Mouse (Mus musculus) limb, embryonic 13.5 days (tissue): ENCODE data around the gene Rcor1. TPM values are rescaled to one million over a fixed set of nuclear protein-coding genes. Genes with fewer than 3 reads are reported as not detected.

Experiments used
- ATAC-seq: fragments of 200-750 bp; cut with Nextera tagmentation; 2 replicates; pipeline ENCODE4 v1.8.0; 2017; ENCODE audit warnings: low read depth, moderate number of reproducible peaks, moderate TSS enrichment; ENCODE audit not compliant: low FRiP score
- H3K27ac ChIP-seq: fragments of 300-500 bp; sonication (generic); 2 replicates; pipeline ENCODE4 v1.5.1; 2015; ENCODE audit warnings: inconsistent platforms, mild to moderate bottlenecking, moderate library complexity
- H3K27me3 ChIP-seq: fragments of 300-500 bp; sonication (generic); 2 replicates; pipeline ENCODE4 v1.6.1; 2015; ENCODE audit warnings: mild to moderate bottlenecking, inconsistent platforms
- H3K36me3 ChIP-seq: fragments of 300-500 bp; sonication (generic); 2 replicates; pipeline ENCODE4 v1.6.1; 2015; ENCODE audit warnings: inconsistent platforms, mild to moderate bottlenecking, moderate library complexity
- H3K4me1 ChIP-seq: fragments of 300-500 bp; sonication (generic); 2 replicates; pipeline ENCODE4 v1.6.1; 2015; ENCODE audit warnings: inconsistent platforms
- H3K4me2 ChIP-seq: fragments of 300-500 bp; sonication (generic); replicated peaks from 2 replicates; pipeline ENCODE4 v1.6.1; 2015; ENCODE audit warnings: inconsistent platforms, mild to moderate bottlenecking, moderate library complexity
- H3K4me3 ChIP-seq: fragments of 300-500 bp; sonication (generic); 2 replicates; pipeline ENCODE4 v1.5.1; 2015; ENCODE audit warnings: moderate library complexity, mild to moderate bottlenecking, inconsistent platforms
- H3K9ac ChIP-seq: fragments of 300-500 bp; sonication (generic); 2 replicates; pipeline ENCODE4 v1.6.1; 2015; ENCODE audit warnings: mild to moderate bottlenecking, inconsistent platforms
- H3K9me3 ChIP-seq: fragments of 300-500 bp; sonication (generic); 2 replicates; pipeline ENCODE4 v1.6.1; 2016; ENCODE audit warnings: inconsistent platforms
- WGBS: fragments of 180-500 bp; shearing (Covaris S2); methylation state at CpG from one replicate; pipeline ENCODE4 v1.1.7; 2015; 5-methylcytosine and 5-hydroxymethylcytosine counted together
- polyA plus RNA-seq: library from polyadenylated mRNA; unstranded; fragments of >200 nt; fragmentation: Nextera tagmentation; extraction: Ambion mirVana; gene quantifications from 2 replicates; pipeline ENCODE4 v1.2.1, GENCODE M21; 2015

Gene Rcor1
- polyA plus RNA-seq, 1 experiment from 2014 or later, result 11.1 TPM

- Histone ChIP-seq H3K9ac (no peak overlapping the region), H3K4me1 (no peaks in the 10 kb centered on the region), H3K27ac (no peak overlapping the region), H3K27me3 (no peaks in the 10 kb centered on the region), H3K4me2 (no peak overlapping the region), H3K36me3 (no peaks in the 10 kb centered on the region), H3K9me3 (no peaks in the 10 kb centered on the region), H3K4me3 (no peak overlapping the region)
- WGBS, result 60% methylated on average over 19 of the region's 19 CpGs
- ATAC-seq, result no peak
These were observed 10.7 kb upstream of the Rcor1 start for GRCm38 (mm10) chr12:111028176-111029167.

- no peaks in the 10 kb centered on the region for H3K9me3 ChIP-seq
- WGBS, result 69% methylated on average over 7 of the region's 7 CpGs
- H3K4me1 ChIP-seq, result no peaks in the 10 kb centered on the region
- no peak overlapping the region for H3K4me3 ChIP-seq
- no peaks in the 10 kb centered on the region for H3K36me3 ChIP-seq
- ATAC-seq, result no peak
- no peak overlapping the region for H3K27ac ChIP-seq
- no peak overlapping the region for H3K4me2 ChIP-seq
- no peaks in the 10 kb centered on the region for H3K27me3 ChIP-seq
- H3K9ac ChIP-seq, result no peak overlapping the region
These were observed 9.8 kb upstream of the Rcor1 start for GRCm38 (mm10) chr12:111029291-111029890.

- Histone ChIP-seq H3K9me3 (no peaks in the 10 kb centered on the region), H3K27ac (no peak overlapping the region), H3K4me1 (peaks cover 6% of the 10 kb centered on the region), H3K36me3 (no peaks in the 10 kb centered on the region), H3K9ac (no peak overlapping the region), H3K4me2 (no peak overlapping the region), H3K4me3 (no peak overlapping the region), H3K27me3 (no peaks in the 10 kb centered on the region)
- 75% methylated on average over 5 of the region's 5 CpGs for WGBS
- no peak for ATAC-seq
These were observed 6.3 kb upstream of the Rcor1 start for GRCm38 (mm10) chr12:111032839-111033238.

GRCm38 (mm10) chr12:111035182-111035824, 3.8 kb upstream of the Rcor1 start:
- WGBS, result 66% methylated on average over 12 of the region's 12 CpGs
- Histone ChIP-seq H3K4me2 (no peak overlapping the region), H3K9ac (no peak overlapping the region), H3K27me3 (no peaks in the 10 kb centered on the region), H3K36me3 (no peaks in the 10 kb centered on the region), H3K4me3 (no peak overlapping the region), H3K4me1 (peaks cover 10% of the 10 kb centered on the region), H3K9me3 (no peaks in the 10 kb centered on the region), H3K27ac (no peak overlapping the region)
- no peak for ATAC-seq

- Histone ChIP-seq H3K36me3 (no peaks in the 10 kb centered on the region), H3K27ac (no peak overlapping the region), H3K4me1 (peaks cover 19% of the 10 kb centered on the region), H3K9ac (no peak overlapping the region), H3K9me3 (no peaks in the 10 kb centered on the region), H3K27me3 (no peaks in the 10 kb centered on the region), H3K4me2 (no peak overlapping the region), H3K4me3 (no peak overlapping the region)
- ATAC-seq, result no peak
These were observed 2.9 kb upstream of the Rcor1 start for GRCm38 (mm10) chr12:111036198-111036775.

- no peaks in the 10 kb centered on the region for H3K9me3 ChIP-seq
- no peaks in the 10 kb centered on the region for H3K27me3 ChIP-seq
- peak overlapping the region; percentile 90 for H3K4me2 ChIP-seq
- peaks cover 3% of the 10 kb centered on the region for H3K36me3 ChIP-seq
- H3K9ac ChIP-seq, result peak overlapping the region; percentile 83
- no peak for ATAC-seq
- WGBS, result 54% methylated on average over 18 of the region's 18 CpGs
- H3K4me1 ChIP-seq, result peaks cover 22% of the 10 kb centered on the region
- peak overlapping the region; percentile 96 for H3K4me3 ChIP-seq
- peak overlapping the region; percentile 98; the same call in 1 of the 2 replicates for H3K27ac ChIP-seq
These were observed 1.6 kb upstream of the Rcor1 start for GRCm38 (mm10) chr12:111037241-111038180.

GRCm38 (mm10) chr12:111038231-111038975, 748 bp upstream of the Rcor1 start:
- no peaks in the 10 kb centered on the region for H3K27me3 ChIP-seq
- H3K36me3 ChIP-seq, result peaks cover 11% of the 10 kb centered on the region
- peak overlapping the region; percentile 90 for H3K4me2 ChIP-seq
- H3K27ac ChIP-seq, result peak overlapping the region; percentile 98
- ATAC-seq, result peak; percentile 66
- no peaks in the 10 kb centered on the region for H3K9me3 ChIP-seq
- H3K9ac ChIP-seq, result peak overlapping the region; percentile 83
- peaks cover 22% of the 10 kb centered on the region for H3K4me1 ChIP-seq
- under 1% methylated on average over 54 of the region's 54 CpGs for WGBS
- H3K4me3 ChIP-seq, result peak overlapping the region; percentile 96

- H3K4me3 ChIP-seq, result peak overlapping the region; percentile 96
- under 1% methylated on average over 65 of the region's 65 CpGs for WGBS
- ATAC-seq, result no peak
- no peaks in the 10 kb centered on the region for H3K9me3 ChIP-seq
- peak overlapping the region; percentile 90 for H3K4me2 ChIP-seq
- peaks cover 23% of the 10 kb centered on the region for H3K36me3 ChIP-seq
- no peaks in the 10 kb centered on the region for H3K27me3 ChIP-seq
- peak overlapping the region; percentile 98 for H3K9ac ChIP-seq
- peaks cover 22% of the 10 kb centered on the region for H3K4me1 ChIP-seq
- H3K27ac ChIP-seq, result peak overlapping the region; percentile 99
These were observed 800 bp downstream of the Rcor1 start for GRCm38 (mm10) chr12:111039771-111040530.

GRCm38 (mm10) chr12:111040531-111040860, 1.3 kb downstream of the Rcor1 start:
- Histone ChIP-seq H3K27ac (no peak overlapping the region), H3K4me2 (peak overlapping the region; percentile 90), H3K4me1 (peaks cover 22% of the 10 kb centered on the region), H3K9me3 (no peaks in the 10 kb centered on the region), H3K36me3 (peaks cover 23% of the 10 kb centered on the region), H3K27me3 (no peaks in the 10 kb centered on the region), H3K4me3 (peak overlapping the region; percentile 96), H3K9ac (peak overlapping the region; percentile 98)
- WGBS, result 5% methylated on average over 3 of the region's 3 CpGs
- ATAC-seq, result no peak

GRCm38 (mm10) chr12:111041196-111041595, 2.0 kb downstream of the Rcor1 start:
- Histone ChIP-seq H3K4me1 (peaks cover 22% of the 10 kb centered on the region), H3K9ac (peak overlapping the region; percentile 98; the same call in 1 of the 2 replicates), H3K4me3 (peak overlapping the region; percentile 96), H3K36me3 (peaks cover 27% of the 10 kb centered on the region), H3K27me3 (no peaks in the 10 kb centered on the region), H3K9me3 (no peaks in the 10 kb centered on the region), H3K4me2 (peak overlapping the region; percentile 90), H3K27ac (no peak overlapping the region)
- no peak for ATAC-seq
- WGBS, result 28% methylated on average over 4 of the region's 4 CpGs
